ENCODE assay signal across 9 mouse cellular contexts in the genomic region with DNA sequence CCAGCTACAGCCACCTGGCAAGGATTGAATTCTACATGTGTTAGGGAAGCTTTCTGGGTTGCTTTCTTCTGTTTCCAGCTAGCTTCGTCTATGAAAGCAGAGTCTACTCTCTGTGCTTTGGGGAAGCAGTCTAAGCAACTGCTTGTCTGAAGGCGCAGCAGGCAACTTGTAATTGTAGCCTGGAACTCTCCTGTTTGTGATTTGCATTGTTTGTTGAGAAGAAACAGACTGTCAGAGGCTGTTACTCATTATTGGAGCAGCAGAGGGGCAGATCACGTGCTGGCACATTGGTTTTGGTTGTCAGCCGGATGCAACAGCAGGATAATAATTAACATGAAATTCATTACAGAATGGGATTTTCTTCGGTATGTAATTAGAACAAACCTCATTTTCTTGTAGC.
A peak's percentile ranks its signal among the peaks of the same experiment; 100 is the strongest.
DNase-seq lines count a peak whose midpoint lies in the region; ATAC-seq lines count a peak whose summit lies in the region.
"Had no signal": no experiment of that assay in that cellular context is flagged by ENCODE, and none has a peak within 500 bp of the region (broad histone marks: within the 10 kb centered on the region; RNA-seq: fewer than 3 reads in every experiment).

No protein-coding gene starts in this region.

- H3K4me1 ChIP-seq in forebrain, embryonic 11.5 days (replicated peaks; ENCODE audit: control insufficient read depth, insufficient read depth, low read length): no peaks in the 10 kb centered on the region; the same call in 1 of the 2 replicates
- H3K4me1 ChIP-seq in forebrain, embryonic 10.5 days: peaks cover 23% of the 10 kb centered on the region
- peaks cover 15% of the 10 kb centered on the region for H3K4me1 ChIP-seq in forebrain, embryonic 12.5 days
- H3K4me1 ChIP-seq in kidney, embryonic 16.5 days (ENCODE audit: insufficient read depth, low read length): peaks cover 6% of the 10 kb centered on the region
- H3K4me1 ChIP-seq in limb, embryonic 15.5 days: 0 out of 2 replicates have a peak, but pooled peaks cover 4% of the 10 kb centered on the region

- H3K9me3 ChIP-seq in forebrain, embryonic 11.5 days (ENCODE audit: control insufficient read depth, low read length): no peaks in the 10 kb centered on the region; the same call in 1 of the 2 replicates
- peaks cover 9% of the 10 kb centered on the region; the same call in 1 of the 2 replicates for H3K9me3 ChIP-seq in forebrain, embryonic 10.5 days
- H3K9me3 ChIP-seq in forebrain, embryonic 12.5 days: no peaks in the 10 kb centered on the region
- no peaks in the 10 kb centered on the region for H3K9me3 ChIP-seq in kidney, embryonic 16.5 days (ENCODE audit: low read length)
- no peaks in the 10 kb centered on the region for H3K9me3 ChIP-seq in limb, embryonic 15.5 days

- ATAC-seq in forebrain, embryonic 11.5 days (replicated peaks; ENCODE audit: low FRiP score): 0 out of 2 replicates have a peak, but pooled peaks have one; percentile 36
- peak; percentile 51; the same call in 1 of the 2 replicates for ATAC-seq in forebrain, embryonic 12.5 days (ENCODE audit: low FRiP score)
- peak; percentile 82; the same call in 1 of the 2 replicates for ATAC-seq in kidney, embryonic 16.5 days (ENCODE audit: low FRiP score, low TSS enrichment)
- no peak for ATAC-seq in limb, embryonic 15.5 days (ENCODE audit: insufficient number of reproducible peaks, low FRiP score, low TSS enrichment, low read depth)

- no peak overlapping the region for H3K27ac ChIP-seq in forebrain, embryonic 11.5 days (ENCODE audit: low read depth, low read length)
- no peak overlapping the region for H3K27ac ChIP-seq in forebrain, embryonic 10.5 days
- no peak overlapping the region for H3K27ac ChIP-seq in forebrain, embryonic 12.5 days
- peak overlapping the region; percentile 82 for H3K27ac ChIP-seq in kidney, embryonic 16.5 days (ENCODE audit: low read length)
- H3K27ac ChIP-seq in limb, embryonic 15.5 days: 0 out of 2 replicates have a peak overlapping the region, but pooled peaks have one; percentile 22

- DNase-seq in forebrain, embryonic 11.5 days (ENCODE audit: low spot score): no peak
- no peak for DNase-seq in forebrain, embryonic 10.5 days (ENCODE audit: extremely low spot score, low spot score)
- no peak for DNase-seq in thymus, postnatal 25 days
- DNase-seq in ovary, postnatal 10 days (ENCODE audit: low spot score): no peak
- no peak for DNase-seq in right cerebral cortex, adult 18-20 months
- DNase-seq: spleen, adult 18-20 months had no signal

- 33% methylated on average over 5 of the region's 5 CpGs for WGBS in forebrain, embryonic 11.5 days
- WGBS in forebrain, embryonic 10.5 days: 52% methylated on average over 5 of the region's 5 CpGs
- WGBS in forebrain, embryonic 12.5 days: 27% methylated on average over 5 of the region's 5 CpGs
- 30% methylated on average over 5 of the region's 5 CpGs for WGBS in kidney, embryonic 16.5 days
- WGBS in limb, embryonic 15.5 days: 30% methylated on average over 5 of the region's 5 CpGs

- H3K4me2 ChIP-seq in forebrain, embryonic 11.5 days (ENCODE audit: low read depth, low read length, severe bottlenecking): no peak overlapping the region
- no peak overlapping the region for H3K4me2 ChIP-seq in forebrain, embryonic 12.5 days
- no peak overlapping the region; the same call in 1 of the 2 replicates for H3K4me2 ChIP-seq in kidney, embryonic 16.5 days (replicated peaks; ENCODE audit: low read depth, low read length)
- no peak overlapping the region for H3K4me2 ChIP-seq in limb, embryonic 15.5 days

- no peaks in the 10 kb centered on the region for H3K36me3 ChIP-seq in forebrain, embryonic 11.5 days (ENCODE audit: control insufficient read depth, insufficient read depth, low read length)
- no peaks in the 10 kb centered on the region for H3K36me3 ChIP-seq in forebrain, embryonic 10.5 days (replicated peaks)
- H3K36me3 ChIP-seq in forebrain, embryonic 12.5 days (replicated peaks): no peaks in the 10 kb centered on the region
- H3K36me3 ChIP-seq in kidney, embryonic 16.5 days (ENCODE audit: insufficient read depth, low read length): no peaks in the 10 kb centered on the region
- no peaks in the 10 kb centered on the region for H3K36me3 ChIP-seq in limb, embryonic 15.5 days

- no peaks in the 10 kb centered on the region for H3K27me3 ChIP-seq in forebrain, embryonic 11.5 days (ENCODE audit: control insufficient read depth, insufficient read depth, low read length)
- H3K27me3 ChIP-seq in forebrain, embryonic 10.5 days (ENCODE audit: poor library complexity, severe bottlenecking): no peaks in the 10 kb centered on the region
- no peaks in the 10 kb centered on the region for H3K27me3 ChIP-seq in forebrain, embryonic 12.5 days
- no peaks in the 10 kb centered on the region for H3K27me3 ChIP-seq in kidney, embryonic 16.5 days (ENCODE audit: insufficient read depth, low read length)
- H3K27me3 ChIP-seq in limb, embryonic 15.5 days: no peaks in the 10 kb centered on the region

- H3K9ac ChIP-seq in forebrain, embryonic 11.5 days (ENCODE audit: low read length): no peak overlapping the region
- H3K9ac ChIP-seq in forebrain, embryonic 12.5 days: no peak overlapping the region
- no peak overlapping the region for H3K9ac ChIP-seq in kidney, embryonic 16.5 days (replicated peaks; ENCODE audit: low read length)
- H3K9ac ChIP-seq in limb, embryonic 15.5 days: no peak overlapping the region

- H3K4me3 ChIP-seq in forebrain, embryonic 11.5 days (ENCODE audit: low read depth, low read length): no peak overlapping the region
- H3K4me3 ChIP-seq in forebrain, embryonic 10.5 days: no peak overlapping the region
- H3K4me3 ChIP-seq in forebrain, embryonic 12.5 days (replicated peaks): no peak overlapping the region
- no peak overlapping the region for H3K4me3 ChIP-seq in kidney, embryonic 16.5 days (ENCODE audit: low read length)
- H3K4me3 ChIP-seq in limb, embryonic 15.5 days: no peak overlapping the region

Comparison
In these comparisons a context has a peak if more than half of its experiments do, and no peak if none do; other contexts are left out.
1. H3K27ac ChIP-seq: peak in kidney, embryonic 16.5 days (single experiment) and limb, embryonic 15.5 days (single experiment); none in forebrain, embryonic 11.5 days (single experiment), forebrain, embryonic 10.5 days (single experiment) and forebrain, embryonic 12.5 days (single experiment).